Mouse (Mus musculus): ENCODE measurements around the gene B430305J03Rik. TPM values are rescaled to one million over a fixed set of nuclear protein-coding genes. Genes with fewer than 3 reads are reported as not detected.

Gene B430305J03Rik
- polyA plus RNA-seq (2015; fragmentation: Nextera tagmentation; extraction: Ambion mirVana): not detected in 2 replicates

DNA sequence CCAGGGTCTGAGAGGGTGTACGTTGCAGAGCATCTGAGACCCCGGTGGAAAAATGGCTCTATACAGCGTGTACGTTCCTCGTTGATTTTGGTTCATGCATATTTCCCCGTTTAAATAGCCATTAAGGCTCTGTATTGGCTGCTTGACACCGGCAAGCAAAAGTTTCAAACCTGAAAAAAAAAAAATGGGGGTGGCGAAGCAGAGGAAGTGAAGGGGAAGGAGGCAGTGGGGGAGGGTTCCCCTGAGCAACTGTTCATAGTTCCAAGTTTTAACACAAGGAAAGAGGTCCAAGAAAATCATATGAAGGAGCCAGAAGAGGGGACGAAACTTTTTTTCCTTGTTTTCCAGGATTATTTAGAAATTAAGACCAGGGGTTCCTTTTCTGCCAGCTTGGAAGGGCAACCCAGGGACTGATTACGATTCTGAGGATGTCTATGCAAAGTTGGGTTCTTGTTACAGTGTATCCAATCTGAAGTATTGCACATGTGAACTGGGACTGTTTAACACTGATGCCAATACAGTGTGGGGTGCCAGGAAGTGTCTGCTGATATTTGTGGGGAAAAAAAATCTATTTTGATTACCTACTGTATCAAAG is at the start of gene B430305J03Rik:
B430305J03Rik (minus strand) TSS at position 173 of the 595 bp plus-strand sequence.
- no peaks in the 10 kb centered on the region for H3K27me3 ChIP-seq
- no peaks in the 10 kb centered on the region for H3K36me3 ChIP-seq
- H3K4me3 ChIP-seq: peak within 1 kb of the TSS; percentile 91
- peak within 1 kb of the TSS; percentile 85 for H3K4me2 ChIP-seq
- peaks cover 13% of the 10 kb centered on the region for H3K4me1 ChIP-seq (replicated peaks)
- ATAC-seq (replicated peaks; ENCODE audit: insufficient number of reproducible peaks, insufficient read depth, low FRiP score, low read depth): no peak
- 2% methylated on average over 10 of the region's 10 CpGs for WGBS
- H3K9ac ChIP-seq: peak within 1 kb of the TSS; percentile 83
- no peaks in the 10 kb centered on the region for H3K9me3 ChIP-seq (replicated peaks)
- peak within 1 kb of the TSS; percentile 96 for H3K27ac ChIP-seq

DNA sequence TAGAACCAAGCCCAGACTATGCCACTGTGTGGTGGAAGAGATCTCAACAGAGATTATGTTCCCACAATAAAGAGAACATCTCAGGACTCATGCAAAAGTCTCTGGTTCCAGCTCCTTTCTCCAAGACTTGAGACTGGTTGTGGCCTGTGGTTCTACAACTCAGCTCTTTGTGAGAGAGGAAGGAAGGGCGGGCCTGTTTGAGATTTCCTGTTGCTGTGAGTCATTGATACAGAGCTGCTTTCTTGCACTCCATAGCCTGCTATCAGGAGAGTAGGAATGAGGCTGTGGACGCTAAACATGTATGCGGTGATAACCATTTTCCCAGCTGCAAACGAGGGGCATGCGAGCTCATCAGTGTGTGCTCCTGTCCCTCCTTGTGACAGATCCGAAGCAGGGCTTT is 43.9 kb upstream of the B430305J03Rik start:
- H3K27ac ChIP-seq: peak overlapping the region; percentile 59
- no peak overlapping the region for H3K4me2 ChIP-seq
- no peaks in the 10 kb centered on the region for H3K27me3 ChIP-seq
- ATAC-seq (replicated peaks; ENCODE audit: insufficient number of reproducible peaks, insufficient read depth, low FRiP score, low read depth): peak; percentile 64
- no peak overlapping the region for H3K9ac ChIP-seq
- H3K4me3 ChIP-seq: no peak overlapping the region
- no peaks in the 10 kb centered on the region for H3K4me1 ChIP-seq (replicated peaks)
- 34% methylated on average over 6 of the region's 6 CpGs for WGBS
- H3K9me3 ChIP-seq (replicated peaks): no peaks in the 10 kb centered on the region
- H3K36me3 ChIP-seq: no peaks in the 10 kb centered on the region

DNA sequence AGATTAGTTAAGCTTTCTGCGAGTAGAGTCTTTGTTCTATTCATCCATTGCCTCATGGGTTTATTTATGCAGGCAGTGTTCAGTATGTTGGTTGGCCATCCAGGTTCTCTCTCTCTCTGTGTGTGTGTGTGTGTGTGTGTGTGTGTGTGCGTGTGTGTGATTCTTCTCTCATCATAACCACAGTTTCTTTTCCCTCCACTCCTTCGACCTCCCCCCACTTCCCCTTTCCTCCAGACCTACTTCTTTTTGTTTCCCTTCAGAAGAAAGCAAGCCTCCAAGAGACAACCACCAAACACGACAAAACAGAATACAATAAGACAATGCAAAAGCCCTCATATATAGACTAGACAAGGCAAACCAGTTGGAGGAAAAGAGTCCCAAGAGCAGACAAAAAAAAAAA is 41.2 kb upstream of the B430305J03Rik start:
- no peak overlapping the region for H3K4me3 ChIP-seq
- H3K36me3 ChIP-seq: no peaks in the 10 kb centered on the region
- no peak overlapping the region for H3K9ac ChIP-seq
- H3K9me3 ChIP-seq (replicated peaks): no peaks in the 10 kb centered on the region
- no peak overlapping the region for H3K27ac ChIP-seq
- no peaks in the 10 kb centered on the region for H3K27me3 ChIP-seq
- no peak overlapping the region for H3K4me2 ChIP-seq
- 71% methylated on average over 4 of the region's 4 CpGs for WGBS
- ATAC-seq (replicated peaks; ENCODE audit: insufficient number of reproducible peaks, insufficient read depth, low FRiP score, low read depth): no peak
- no peaks in the 10 kb centered on the region for H3K4me1 ChIP-seq (replicated peaks)

DNA sequence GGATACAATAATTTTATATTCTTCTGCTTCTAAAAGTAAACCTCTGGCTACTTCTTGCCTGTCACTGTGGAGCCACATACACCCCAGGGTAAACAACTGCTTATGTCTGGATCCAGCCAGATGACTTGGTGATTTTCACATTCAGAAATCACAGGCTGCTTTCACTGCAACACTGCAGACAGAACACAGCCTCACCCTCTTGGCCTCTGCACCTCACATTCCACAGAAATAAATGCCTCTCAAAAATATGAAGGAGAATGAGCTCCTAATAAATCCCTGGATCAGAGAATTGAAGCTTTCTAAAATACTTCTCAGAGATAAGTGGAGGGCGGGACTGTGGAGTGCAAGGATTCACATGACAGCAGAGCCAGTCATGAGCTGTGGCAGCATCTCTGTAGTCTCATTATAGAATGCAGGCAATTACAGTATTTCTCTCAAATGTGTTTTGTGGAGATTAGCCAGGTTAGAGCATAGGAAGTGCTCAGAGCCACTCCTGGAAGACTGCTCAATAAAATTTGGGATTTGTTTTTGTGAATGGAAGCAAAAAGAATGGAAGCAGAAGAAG is 35.2 kb upstream of the B430305J03Rik start:
- no peaks in the 10 kb centered on the region for H3K9me3 ChIP-seq (replicated peaks)
- no peaks in the 10 kb centered on the region for H3K36me3 ChIP-seq
- H3K4me3 ChIP-seq: no peak overlapping the region
- WGBS: 26% methylated on average over 1 of the region's 1 CpGs
- H3K27me3 ChIP-seq: no peaks in the 10 kb centered on the region
- H3K27ac ChIP-seq: no peak overlapping the region
- ATAC-seq (replicated peaks; ENCODE audit: insufficient number of reproducible peaks, insufficient read depth, low FRiP score, low read depth): no peak
- no peak overlapping the region for H3K4me2 ChIP-seq
- 0 out of 2 replicates have a peak, but pooled peaks cover 4% of the 10 kb centered on the region for H3K4me1 ChIP-seq (replicated peaks)
- H3K9ac ChIP-seq: no peak overlapping the region

DNA sequence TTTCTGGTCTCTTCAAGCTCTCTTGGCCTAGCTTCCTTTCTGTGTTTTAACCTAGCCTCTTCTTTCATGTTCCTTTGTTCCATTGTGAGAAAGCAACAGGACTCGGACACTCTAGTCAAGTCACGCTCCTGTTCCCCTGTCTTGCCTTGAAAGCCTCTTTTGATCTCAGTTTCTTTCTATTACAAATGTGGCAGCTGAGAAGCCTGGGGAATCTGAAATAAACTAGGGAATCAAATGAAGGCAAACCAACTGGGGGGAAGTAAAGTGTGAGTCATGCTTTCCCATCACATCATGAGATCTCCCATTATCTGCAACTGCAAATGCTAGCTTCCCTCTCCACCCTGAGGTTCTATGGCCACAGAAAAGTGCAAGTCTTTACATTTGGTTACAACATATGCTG is 31.0 kb upstream of the B430305J03Rik start:
- H3K27ac ChIP-seq: no peak overlapping the region
- no peaks in the 10 kb centered on the region for H3K27me3 ChIP-seq
- no peak overlapping the region for H3K4me2 ChIP-seq
- no peak overlapping the region for H3K4me3 ChIP-seq
- no peak for ATAC-seq (replicated peaks; ENCODE audit: insufficient number of reproducible peaks, insufficient read depth, low FRiP score, low read depth)
- no peaks in the 10 kb centered on the region for H3K36me3 ChIP-seq
- 68% methylated on average over 2 of the region's 2 CpGs for WGBS
- 0 out of 2 replicates have a peak, but pooled peaks cover 4% of the 10 kb centered on the region for H3K4me1 ChIP-seq (replicated peaks)
- no peak overlapping the region for H3K9ac ChIP-seq
- no peaks in the 10 kb centered on the region for H3K9me3 ChIP-seq (replicated peaks)

DNA sequence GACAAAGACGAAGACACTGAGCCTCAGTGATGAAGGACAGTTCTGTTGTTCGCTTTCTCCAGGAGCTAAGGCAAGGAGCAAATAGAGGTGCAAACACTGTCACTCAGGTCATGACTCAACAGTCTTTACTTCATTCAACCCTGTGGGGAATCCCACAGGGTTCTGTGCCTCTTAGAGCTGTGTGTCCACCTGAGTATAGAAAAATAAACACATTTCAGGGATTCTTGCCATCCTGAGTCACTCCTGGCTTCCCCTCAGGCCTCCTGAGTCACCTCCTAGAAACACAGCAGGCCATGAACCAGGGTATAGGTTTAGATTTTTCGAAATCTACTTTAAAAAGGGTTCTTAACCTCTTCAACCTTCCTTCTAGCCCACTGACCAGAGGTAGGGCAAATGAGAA is 29.6 kb upstream of the B430305J03Rik start:
- H3K4me2 ChIP-seq: no peak overlapping the region
- no peak overlapping the region for H3K27ac ChIP-seq
- ATAC-seq (replicated peaks; ENCODE audit: insufficient number of reproducible peaks, insufficient read depth, low FRiP score, low read depth): no peak
- no peaks in the 10 kb centered on the region for H3K9me3 ChIP-seq (replicated peaks)
- H3K36me3 ChIP-seq: no peaks in the 10 kb centered on the region
- H3K27me3 ChIP-seq: no peaks in the 10 kb centered on the region
- H3K4me1 ChIP-seq (replicated peaks): no peaks in the 10 kb centered on the region
- H3K9ac ChIP-seq: no peak overlapping the region
- 84% methylated on average over 3 of the region's 3 CpGs for WGBS
- H3K4me3 ChIP-seq: no peak overlapping the region

DNA sequence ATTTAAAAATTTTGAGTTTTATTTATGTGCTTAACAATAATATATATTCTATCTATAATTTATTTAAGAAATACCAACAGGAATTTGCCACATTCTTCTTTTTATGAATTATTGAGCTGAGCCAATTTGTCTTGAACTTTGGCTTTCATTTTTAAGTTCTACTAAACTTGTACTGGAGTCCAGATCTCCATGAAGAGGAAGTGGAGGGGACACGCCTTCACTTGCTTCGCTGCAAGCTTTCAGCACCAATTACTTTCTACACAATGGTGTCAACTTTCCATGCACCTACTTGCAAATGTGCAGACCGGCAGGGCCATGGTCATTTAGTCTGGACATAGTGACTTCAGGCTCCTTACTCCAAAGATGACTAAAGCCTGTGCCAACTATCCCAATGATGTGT is 27.8 kb upstream of the B430305J03Rik start:
- Histone ChIP-seq H3K9me3 (replicated peaks) (no peaks in the 10 kb centered on the region), H3K4me2 (no peak overlapping the region), H3K4me3 (no peak overlapping the region), H3K9ac (no peak overlapping the region), H3K27me3 (no peaks in the 10 kb centered on the region), H3K4me1 (replicated peaks) (no peaks in the 10 kb centered on the region), H3K27ac (no peak overlapping the region), H3K36me3 (no peaks in the 10 kb centered on the region)
- 52% methylated on average over 3 of the region's 3 CpGs for WGBS
- no peak for ATAC-seq (replicated peaks; ENCODE audit: insufficient number of reproducible peaks, insufficient read depth, low FRiP score, low read depth)

DNA sequence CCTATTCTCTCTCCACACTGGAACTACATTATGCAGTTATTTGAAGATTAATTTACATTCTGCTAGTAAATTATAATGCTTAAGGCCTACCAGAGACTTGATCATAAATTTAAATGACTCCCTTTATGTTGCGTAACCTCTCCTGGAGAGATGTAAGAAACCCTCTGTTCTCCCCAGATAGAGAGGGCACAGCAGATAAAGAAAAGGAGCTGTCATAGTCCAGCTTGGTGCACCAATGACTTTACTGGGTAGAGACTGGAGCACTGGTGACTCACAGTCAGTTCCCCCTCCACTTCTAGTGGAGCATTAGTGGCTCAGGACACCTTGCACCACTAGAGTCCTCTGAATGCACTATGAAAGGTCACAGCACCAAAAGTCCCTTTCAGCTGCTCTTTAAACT is 27.1 kb upstream of the B430305J03Rik start:
- Histone ChIP-seq H3K27ac (no peak overlapping the region), H3K4me2 (no peak overlapping the region), H3K9me3 (replicated peaks) (no peaks in the 10 kb centered on the region), H3K4me3 (no peak overlapping the region), H3K4me1 (replicated peaks) (no peaks in the 10 kb centered on the region), H3K9ac (no peak overlapping the region), H3K27me3 (no peaks in the 10 kb centered on the region), H3K36me3 (no peaks in the 10 kb centered on the region)
- no peak for ATAC-seq (replicated peaks; ENCODE audit: insufficient number of reproducible peaks, insufficient read depth, low FRiP score, low read depth)
- WGBS: 97% methylated on average over 1 of the region's 1 CpGs

DNA sequence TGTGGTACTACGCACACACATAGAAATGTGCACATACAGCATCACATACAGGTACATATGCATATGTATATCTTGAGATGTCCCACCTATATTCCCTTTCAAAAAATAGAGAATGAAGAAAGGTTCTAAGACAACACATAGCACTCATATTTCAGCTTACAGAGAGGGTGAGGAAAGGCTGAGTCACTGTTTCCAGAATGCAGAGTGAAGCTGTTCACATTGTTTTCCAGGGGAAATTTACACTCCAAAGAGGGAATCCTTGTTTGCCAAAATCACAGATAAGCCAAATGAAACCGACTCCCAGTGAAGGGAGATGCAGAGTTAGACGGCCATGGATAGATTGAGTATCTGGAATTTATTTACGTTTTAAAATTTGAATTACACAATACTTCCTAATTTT is 25.8 kb upstream of the B430305J03Rik start:
- ATAC-seq (replicated peaks; ENCODE audit: insufficient number of reproducible peaks, insufficient read depth, low FRiP score, low read depth): no peak
- Histone ChIP-seq H3K4me1 (replicated peaks) (no peaks in the 10 kb centered on the region), H3K36me3 (no peaks in the 10 kb centered on the region), H3K27me3 (no peaks in the 10 kb centered on the region), H3K9ac (no peak overlapping the region), H3K4me2 (no peak overlapping the region), H3K4me3 (no peak overlapping the region), H3K27ac (no peak overlapping the region), H3K9me3 (replicated peaks) (no peaks in the 10 kb centered on the region)
- WGBS: 51% methylated on average over 4 of the region's 4 CpGs

DNA sequence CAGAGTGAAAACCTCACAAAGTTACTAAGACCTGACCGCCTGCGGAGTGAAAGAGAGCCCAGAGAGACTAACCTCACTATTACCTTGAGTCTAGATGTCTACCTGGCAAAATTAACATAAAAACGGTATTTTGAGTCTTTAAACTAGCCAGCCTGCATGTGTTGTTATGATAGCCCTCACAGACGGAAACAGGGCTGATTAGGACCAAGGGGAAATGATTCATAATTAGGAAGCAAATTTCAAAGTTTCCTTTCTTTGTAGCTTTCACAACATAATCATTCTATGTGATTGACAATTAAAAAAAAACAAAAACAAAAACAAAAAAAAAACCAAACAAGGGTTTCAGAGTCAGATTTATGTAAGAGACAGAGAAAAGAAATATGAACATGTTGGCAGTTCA is 20.6 kb upstream of the B430305J03Rik start:
- ATAC-seq (replicated peaks; ENCODE audit: insufficient number of reproducible peaks, insufficient read depth, low FRiP score, low read depth): no peak
- no peaks in the 10 kb centered on the region for H3K36me3 ChIP-seq
- no peak overlapping the region for H3K4me2 ChIP-seq
- H3K9ac ChIP-seq: no peak overlapping the region
- no peak overlapping the region for H3K4me3 ChIP-seq
- no peaks in the 10 kb centered on the region for H3K4me1 ChIP-seq (replicated peaks)
- 72% methylated on average over 4 of the region's 4 CpGs for WGBS
- H3K9me3 ChIP-seq (replicated peaks): no peaks in the 10 kb centered on the region
- H3K27me3 ChIP-seq: no peaks in the 10 kb centered on the region
- no peak overlapping the region for H3K27ac ChIP-seq

DNA sequence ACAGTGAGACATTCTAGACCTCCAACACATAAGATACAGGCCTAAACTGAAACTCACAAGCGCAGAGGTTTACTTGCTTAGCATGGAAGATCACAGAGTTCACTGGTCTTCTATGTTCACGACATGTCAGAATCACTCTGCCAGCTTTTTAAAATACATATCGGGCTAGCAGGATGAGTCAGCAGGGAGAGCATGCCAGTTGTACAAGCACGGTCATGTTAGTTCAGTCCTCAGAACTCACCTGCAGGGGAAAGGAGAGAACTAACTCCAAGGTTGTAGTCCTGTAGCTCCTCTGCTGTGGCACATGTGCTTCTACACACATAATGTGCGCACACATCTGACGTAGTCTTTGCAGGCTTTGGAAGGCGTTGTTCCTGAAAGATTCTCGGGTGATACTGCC is 10.2 kb upstream of the B430305J03Rik start:
- no peak for ATAC-seq (replicated peaks; ENCODE audit: insufficient number of reproducible peaks, insufficient read depth, low FRiP score, low read depth)
- Histone ChIP-seq H3K36me3 (no peaks in the 10 kb centered on the region), H3K9me3 (replicated peaks) (no peaks in the 10 kb centered on the region), H3K27ac (no peak overlapping the region), H3K4me1 (replicated peaks) (no peaks in the 10 kb centered on the region), H3K27me3 (no peaks in the 10 kb centered on the region), H3K9ac (no peak overlapping the region), H3K4me3 (no peak overlapping the region), H3K4me2 (no peak overlapping the region)
- 87% methylated on average over 8 of the region's 8 CpGs for WGBS

DNA sequence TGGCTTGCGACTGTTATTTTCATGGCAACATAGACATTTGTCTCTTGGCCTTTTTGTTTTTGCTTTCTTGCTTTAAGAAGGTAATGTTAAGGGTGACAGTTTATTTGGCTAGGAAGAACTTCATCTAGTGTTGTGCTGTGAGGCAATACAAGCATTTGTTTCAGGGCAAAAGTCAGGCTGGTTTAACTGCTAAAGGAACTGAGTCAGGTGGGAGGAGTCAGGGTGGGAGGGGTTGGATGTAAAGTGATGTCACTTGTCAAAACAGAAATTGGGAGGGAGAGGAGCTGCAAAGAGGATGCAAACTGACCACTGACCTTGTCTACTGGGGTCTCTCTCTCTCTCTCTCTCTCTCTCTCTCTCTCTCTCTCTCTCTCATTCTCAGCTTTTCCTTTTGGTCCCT is 2.7 kb upstream of the B430305J03Rik start:
- no peak overlapping the region for H3K9ac ChIP-seq
- H3K9me3 ChIP-seq (replicated peaks): no peaks in the 10 kb centered on the region
- H3K4me1 ChIP-seq (replicated peaks): peaks cover 13% of the 10 kb centered on the region
- WGBS: 95% methylated on average over 1 of the region's 1 CpGs
- H3K27me3 ChIP-seq: no peaks in the 10 kb centered on the region
- no peaks in the 10 kb centered on the region for H3K36me3 ChIP-seq
- no peak overlapping the region for H3K27ac ChIP-seq
- ATAC-seq (replicated peaks; ENCODE audit: insufficient number of reproducible peaks, insufficient read depth, low FRiP score, low read depth): no peak
- H3K4me2 ChIP-seq: no peak overlapping the region
- no peak overlapping the region for H3K4me3 ChIP-seq
